Mouse (Mus musculus) MEL-GATA-1-ER (cell line): Measurements from ENCODE around the gene Pde4b.

ENCODE experiments used
- DNase-seq: peaks from one replicate; pipeline ENCODE4 v3.0.0-alpha.2; 2012; ENCODE audit warnings: low read depth; ENCODE audit errors: extremely low read depth

The Pde4b gene

DNA sequence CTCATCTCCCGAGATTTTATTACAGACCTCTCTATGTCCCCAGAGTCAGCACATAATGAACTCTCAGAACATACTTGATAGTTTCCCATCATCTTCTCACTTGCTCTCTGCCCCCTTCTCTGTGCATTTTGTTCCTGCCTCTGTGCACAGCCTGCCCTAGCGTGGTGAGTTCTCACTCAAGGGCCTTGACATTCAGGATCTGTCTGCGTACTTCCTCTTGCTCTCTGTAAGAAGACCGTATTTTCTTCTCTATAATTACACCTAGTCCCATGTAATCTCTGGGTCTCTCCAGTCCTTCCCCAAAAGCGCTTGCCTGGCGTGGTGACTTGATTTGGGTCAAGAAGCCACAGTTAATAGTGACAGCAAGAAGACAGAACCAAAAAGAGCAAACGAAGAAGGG lies 568.0 kb downstream of the Pde4b start:
- DNase-seq = no peak

DNA sequence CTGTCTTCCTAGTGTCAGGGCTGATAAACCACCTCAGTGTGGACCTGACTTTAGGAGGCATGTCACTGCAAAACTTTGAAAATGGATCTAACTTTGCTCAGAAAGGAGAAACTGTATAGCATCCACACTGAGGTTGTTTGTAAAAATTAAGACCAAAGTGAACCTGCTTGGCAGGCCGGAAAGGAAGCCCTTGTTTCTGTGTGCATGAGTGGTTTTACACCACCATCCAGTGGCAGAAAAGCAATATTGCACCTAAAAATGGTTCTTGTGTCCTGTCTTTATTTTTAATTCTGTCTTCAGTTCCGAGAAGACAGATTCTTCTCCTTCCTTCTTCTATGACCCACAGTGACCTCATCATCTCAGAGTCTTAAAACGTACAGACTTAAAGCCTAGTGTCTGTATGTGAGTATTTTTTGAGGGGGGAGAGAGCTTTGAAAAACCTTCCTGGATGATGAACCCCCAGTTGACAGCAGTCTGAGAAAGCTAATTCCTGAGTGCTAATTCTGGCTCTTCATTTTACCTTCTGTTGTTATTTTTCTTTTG lies 569.2 kb downstream of the Pde4b start:
- peak; percentile 63 for DNase-seq
